Mouse (Mus musculus) hindbrain, embryonic 12.5 days (tissue): ENCODE measurements around the gene Ulk4. TPM values are rescaled to one million over a fixed set of nuclear protein-coding genes. Genes with fewer than 3 reads are reported as not detected.
"Not testable (repeated sequence)": the region's sequence is repeated elsewhere in the genome, so short reads cannot be mapped to it uniquely, and the experiment has no call there.

Experiments
- ATAC-seq: fragments of 200-750 bp; cut with Nextera tagmentation; 2 replicates; pipeline ENCODE4 v1.8.0; 2017; ENCODE audit warnings: moderate TSS enrichment; ENCODE audit not compliant: low FRiP score
- H3K27ac ChIP-seq: fragments of 300-500 bp; sonication (generic); 2 replicates; pipeline ENCODE4 v1.5.1; 2016; ENCODE audit warnings: mild to moderate bottlenecking
- H3K27me3 ChIP-seq: fragments of 300-500 bp; sonication (generic); 2 replicates; pipeline ENCODE4 v1.6.1; 2016; ENCODE audit warnings: mild to moderate bottlenecking
- H3K36me3 ChIP-seq: fragments of 300-500 bp; sonication (generic); 2 replicates; pipeline ENCODE4 v1.6.1; 2016; ENCODE audit warnings: mild to moderate bottlenecking
- H3K4me1 ChIP-seq: fragments of 300-500 bp; sonication (generic); 2 replicates; pipeline ENCODE4 v1.6.1; 2016
- H3K4me2 ChIP-seq: fragments of 300-500 bp; sonication (generic); replicated peaks from 2 replicates; pipeline ENCODE4 v1.6.1; 2016; ENCODE audit warnings: mild to moderate bottlenecking
- H3K4me3 ChIP-seq: fragments of 300-500 bp; sonication (generic); 2 replicates; pipeline ENCODE4 v1.5.1; 2016; ENCODE audit warnings: mild to moderate bottlenecking
- H3K9ac ChIP-seq: fragments of 300-500 bp; sonication (generic); 2 replicates; pipeline ENCODE4 v1.6.1; 2016; ENCODE audit warnings: mild to moderate bottlenecking, moderate library complexity
- H3K9me3 ChIP-seq: fragments of 300-500 bp; sonication (generic); replicated peaks from 2 replicates; pipeline ENCODE4 v1.6.1; 2016; ENCODE audit warnings: mild to moderate bottlenecking
- WGBS: fragments of 180-500 bp; shearing (Covaris S2); methylation state at CpG from one replicate; pipeline ENCODE4 v1.1.7; 2016; 5-methylcytosine and 5-hydroxymethylcytosine counted together
- polyA plus RNA-seq: library from polyadenylated mRNA; unstranded; fragments of >200 nt; fragmentation: Nextera tagmentation; extraction: Ambion mirVana; gene quantifications from 2 replicates; pipeline ENCODE4 v1.2.1, GENCODE M21; 2016

Ulk4 gene
- polyA plus RNA-seq, 1 experiment from 2014 or later = 164 TPM

DNA sequence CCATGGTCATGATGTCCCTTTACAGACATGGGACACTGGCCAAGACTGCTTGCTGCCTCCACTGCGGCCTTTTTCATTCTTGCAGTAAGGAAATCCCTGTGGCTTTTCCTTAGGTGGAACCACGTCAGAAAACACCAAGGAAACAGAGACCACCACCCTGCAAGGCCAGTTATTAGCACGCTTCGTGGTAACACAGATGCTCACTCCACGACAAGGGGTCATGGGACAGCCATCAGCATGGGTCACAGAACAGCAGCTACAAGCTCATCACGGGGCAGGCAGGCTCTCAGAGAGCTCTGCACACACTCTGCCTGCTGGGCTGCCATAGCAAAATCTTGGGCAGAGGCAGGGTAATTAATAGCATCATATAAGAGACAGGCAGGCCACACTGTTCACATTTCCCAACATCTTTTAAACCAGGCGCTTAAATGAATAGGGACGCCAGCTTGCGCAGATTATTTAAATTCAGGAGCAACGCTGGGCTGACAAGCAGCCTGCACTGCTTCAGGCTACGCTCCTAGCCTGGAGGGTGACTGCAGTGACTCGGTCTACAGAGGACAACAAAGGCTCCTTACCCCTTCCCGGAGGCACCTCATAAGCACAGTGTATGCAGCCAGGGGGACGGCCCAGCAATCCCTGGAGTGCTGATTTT is 72.7 kb downstream of the Ulk4 start:
- H3K27ac ChIP-seq = peak overlapping the region; percentile 48; the same call in 1 of the 2 replicates
- H3K9ac ChIP-seq = no peak overlapping the region
- 64% methylated on average over 14 of the region's 14 CpGs for WGBS
- ATAC-seq = no peak
- no peak overlapping the region for H3K4me2 ChIP-seq
- no peak overlapping the region for H3K4me3 ChIP-seq
- no peaks in the 10 kb centered on the region for H3K9me3 ChIP-seq
- H3K4me1 ChIP-seq = peaks cover 13% of the 10 kb centered on the region; the same call in 1 of the 2 replicates
- H3K27me3 ChIP-seq = no peaks in the 10 kb centered on the region
- H3K36me3 ChIP-seq = 0 out of 2 replicates have a peak, but pooled peaks cover 4% of the 10 kb centered on the region

DNA sequence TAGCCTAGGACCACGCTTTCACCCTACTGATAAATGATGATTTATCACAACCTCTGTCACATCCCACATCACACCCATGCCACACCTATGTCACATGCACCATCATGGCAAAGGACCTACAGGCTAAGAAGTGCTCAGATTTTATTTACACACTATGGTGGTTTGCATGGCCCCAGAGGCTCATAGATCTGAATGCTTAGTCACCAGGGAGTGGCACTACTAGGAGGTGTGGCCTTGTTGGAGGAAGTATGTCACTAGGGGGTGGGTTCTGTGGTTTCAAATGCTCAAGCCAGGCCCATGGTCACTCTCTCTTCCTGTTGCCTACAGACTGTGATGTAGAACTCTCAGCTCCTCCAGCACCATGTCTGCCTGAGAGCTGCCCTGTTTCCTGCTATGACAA is 73.3 kb downstream of the Ulk4 start:
- H3K27ac ChIP-seq = no peak overlapping the region
- H3K9me3 ChIP-seq = no peaks in the 10 kb centered on the region
- no peak overlapping the region for H3K9ac ChIP-seq
- H3K4me2 ChIP-seq = no peak overlapping the region
- ATAC-seq = no peak
- peaks cover 13% of the 10 kb centered on the region; the same call in 1 of the 2 replicates for H3K4me1 ChIP-seq
- WGBS = 100% methylated on average over 1 of the region's 1 CpGs
- no peak overlapping the region for H3K4me3 ChIP-seq
- H3K27me3 ChIP-seq = no peaks in the 10 kb centered on the region
- 0 out of 2 replicates have a peak, but pooled peaks cover under 1% of the 10 kb centered on the region for H3K36me3 ChIP-seq

- not testable (repeated sequence) for H3K27me3 ChIP-seq, H3K9ac ChIP-seq, H3K27ac ChIP-seq, H3K36me3 ChIP-seq, H3K4me1 ChIP-seq, ATAC-seq, H3K4me3 ChIP-seq, H3K4me2 ChIP-seq
- 92% methylated on average over 5 of the region's 5 CpGs for WGBS
- H3K9me3 ChIP-seq = peaks cover 12% of the 10 kb centered on the region
These were observed 77.8 kb downstream of the Ulk4 start for GRCm38 (mm10) chr9:121199146-121199685.

GRCm38 (mm10) chr9:121196473-121196872 is 80.5 kb downstream of the Ulk4 start:
- WGBS = 92% methylated on average over 9 of the region's 9 CpGs
- no peak overlapping the region for H3K27ac ChIP-seq

GRCm38 (mm10) chr9:121195106-121195505 is 81.9 kb downstream of the Ulk4 start:
- Histone ChIP-seq H3K4me2 (no peak overlapping the region), H3K9me3 (peaks cover 35% of the 10 kb centered on the region), H3K4me1 (no peaks in the 10 kb centered on the region), H3K27ac (no peak overlapping the region), H3K27me3 (no peaks in the 10 kb centered on the region), H3K4me3 (no peak overlapping the region), H3K36me3 (0 out of 2 replicates have a peak, but pooled peaks cover 13% of the 10 kb centered on the region), H3K9ac (no peak overlapping the region)
- no peak for ATAC-seq
- WGBS = 92% methylated on average over 4 of the region's 4 CpGs

More at GRCm38 (mm10) chr9:121196473-121196872, 80.5 kb downstream of the Ulk4 start:
- Histone ChIP-seq H3K36me3 (0 out of 2 replicates have a peak, but pooled peaks cover 13% of the 10 kb centered on the region), H3K9ac (no peak overlapping the region), H3K27me3 (no peaks in the 10 kb centered on the region), H3K4me1 (no peaks in the 10 kb centered on the region), H3K4me3 (no peak overlapping the region), H3K4me2 (no peak overlapping the region), H3K9me3 (peaks cover 35% of the 10 kb centered on the region)
- ATAC-seq = no peak

DNA sequence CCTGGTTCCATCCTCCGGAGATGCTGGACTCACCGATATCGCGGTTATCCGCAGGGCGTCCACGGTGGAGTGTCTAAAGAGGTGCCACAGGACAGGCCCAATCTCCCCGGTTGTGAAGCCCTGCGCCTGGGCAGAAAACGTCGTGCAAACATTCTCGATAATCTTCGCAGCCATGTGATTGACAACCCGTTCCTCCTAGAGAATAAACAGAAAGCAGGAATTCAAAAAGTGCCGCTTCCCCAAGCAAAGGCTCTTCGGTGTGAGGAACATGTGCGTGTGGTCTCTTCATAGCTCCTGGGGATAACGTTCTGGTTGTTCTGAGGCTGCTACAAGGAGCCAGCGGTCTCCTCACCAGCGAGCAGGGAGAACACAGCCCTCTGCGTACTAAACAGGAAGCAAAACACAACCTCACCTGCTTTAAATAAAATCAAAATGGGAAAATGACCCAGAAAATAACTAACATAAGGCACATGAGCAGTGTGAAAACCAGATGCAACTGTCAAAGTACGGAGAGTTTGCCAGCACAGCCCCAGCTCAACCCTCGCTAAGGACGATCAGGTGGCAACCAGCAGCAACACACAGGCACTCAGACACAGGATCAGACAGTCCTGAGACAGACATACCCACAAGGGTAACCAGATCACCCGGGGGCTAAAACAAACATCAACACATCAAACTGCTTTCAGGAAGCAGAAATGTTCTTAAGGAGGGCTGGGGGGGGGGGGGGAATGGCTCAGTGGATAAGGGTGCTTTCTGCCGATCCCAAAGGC is 84.2 kb downstream of the Ulk4 start:
- H3K9me3 ChIP-seq = peaks cover 35% of the 10 kb centered on the region
- 0 out of 2 replicates have a peak, but pooled peaks cover 13% of the 10 kb centered on the region for H3K36me3 ChIP-seq
- H3K4me3 ChIP-seq = no peak overlapping the region
- ATAC-seq = no peak
- 93% methylated on average over 26 of the region's 26 CpGs for WGBS
- no peaks in the 10 kb centered on the region for H3K4me1 ChIP-seq
- no peaks in the 10 kb centered on the region for H3K27me3 ChIP-seq
- H3K27ac ChIP-seq = no peak overlapping the region
- H3K4me2 ChIP-seq = no peak overlapping the region
- H3K9ac ChIP-seq = no peak overlapping the region

GRCm38 (mm10) chr9:121187811-121188210 is 89.2 kb downstream of the Ulk4 start:
- peaks cover 13% of the 10 kb centered on the region; the same call in 1 of the 2 replicates for H3K36me3 ChIP-seq
- H3K27ac ChIP-seq = no peak overlapping the region
- H3K4me2 ChIP-seq = no peak overlapping the region
- no peak overlapping the region for H3K9ac ChIP-seq
- H3K4me1 ChIP-seq = no peaks in the 10 kb centered on the region
- WGBS = 86% methylated on average over 8 of the region's 8 CpGs
- ATAC-seq = no peak
- H3K27me3 ChIP-seq = no peaks in the 10 kb centered on the region
- H3K4me3 ChIP-seq = no peak overlapping the region
- H3K9me3 ChIP-seq = peaks cover 9% of the 10 kb centered on the region; the same call in 1 of the 2 replicates

DNA sequence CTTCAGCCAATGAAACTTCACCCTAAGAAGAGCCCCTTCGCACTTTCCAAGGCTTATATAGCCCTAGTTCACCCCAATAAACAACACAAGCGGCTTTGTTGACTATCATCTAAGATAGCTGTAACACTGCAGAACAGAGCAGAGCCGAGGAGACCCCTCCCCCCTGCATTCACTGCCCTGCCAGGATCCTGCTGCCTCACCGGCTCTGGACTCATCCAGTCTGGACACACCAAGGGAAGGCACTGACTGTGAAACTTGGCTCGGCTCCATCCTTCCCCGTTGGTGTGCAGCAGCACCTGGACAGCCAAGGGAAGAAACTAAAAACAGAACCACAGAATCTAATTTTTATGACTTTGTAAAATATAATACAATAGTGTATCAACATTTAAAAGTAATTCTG is 91.2 kb downstream of the Ulk4 start:
- H3K4me3 ChIP-seq = no peak overlapping the region
- no peak for ATAC-seq
- no peak overlapping the region for H3K4me2 ChIP-seq
- no peaks in the 10 kb centered on the region for H3K27me3 ChIP-seq
- H3K9ac ChIP-seq = no peak overlapping the region
- WGBS = 71% methylated on average over 6 of the region's 6 CpGs
- no peaks in the 10 kb centered on the region for H3K4me1 ChIP-seq
- H3K27ac ChIP-seq = no peak overlapping the region
- H3K9me3 ChIP-seq = no peaks in the 10 kb centered on the region
- peaks cover 6% of the 10 kb centered on the region; the same call in 1 of the 2 replicates for H3K36me3 ChIP-seq

DNA sequence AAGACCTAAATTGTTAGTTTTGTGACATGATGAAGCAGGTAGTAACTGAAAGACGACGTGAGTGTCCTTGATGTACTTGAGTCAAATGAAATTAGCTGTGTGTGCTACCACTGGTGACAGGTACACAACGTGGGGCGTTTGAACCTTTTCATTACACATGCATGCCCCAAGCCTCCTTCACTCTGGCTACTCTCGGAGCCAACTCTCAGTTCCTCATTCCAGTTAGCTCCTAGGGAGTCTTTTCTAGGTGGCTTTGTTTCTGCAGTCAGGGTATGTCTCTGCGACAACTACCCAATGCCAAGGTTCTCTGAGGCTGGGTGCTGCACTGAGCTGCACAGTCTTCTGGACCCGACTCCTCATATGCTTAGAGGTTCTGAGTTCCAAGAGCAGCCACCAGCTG is 100.6 kb downstream of the Ulk4 start:
- no peak overlapping the region for H3K9ac ChIP-seq
- H3K27me3 ChIP-seq = no peaks in the 10 kb centered on the region
- no peak overlapping the region for H3K4me3 ChIP-seq
- H3K4me2 ChIP-seq = no peak overlapping the region
- H3K36me3 ChIP-seq = 0 out of 2 replicates have a peak, but pooled peaks cover 7% of the 10 kb centered on the region
- no peak for ATAC-seq
- peaks cover 8% of the 10 kb centered on the region; the same call in 1 of the 2 replicates for H3K9me3 ChIP-seq
- 96% methylated on average over 7 of the region's 7 CpGs for WGBS
- H3K27ac ChIP-seq = no peak overlapping the region
- H3K4me1 ChIP-seq = no peaks in the 10 kb centered on the region

DNA sequence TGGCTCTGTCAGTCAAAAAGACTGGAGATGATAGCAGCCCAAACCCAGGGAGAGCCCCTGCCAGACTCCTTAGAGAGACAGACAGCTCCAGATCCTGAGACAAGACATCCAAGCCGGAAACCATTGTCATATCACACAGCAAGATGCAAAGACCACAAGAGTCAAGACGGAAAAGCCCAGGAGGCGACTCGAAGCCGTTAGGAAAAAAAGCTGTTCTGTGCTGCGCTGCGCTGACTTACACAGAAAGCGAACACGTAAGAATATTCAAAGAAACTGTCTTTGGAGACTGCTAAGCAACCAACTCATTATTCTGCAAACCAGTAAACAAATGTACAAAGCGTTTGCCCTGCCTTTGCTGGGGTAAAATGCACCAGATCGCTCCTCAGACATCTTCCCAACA is 101.8 kb downstream of the Ulk4 start:
- 85% methylated on average over 11 of the region's 11 CpGs for WGBS

GRCm38 (mm10) chr9:121172123-121172522 is 104.9 kb downstream of the Ulk4 start:
- no peak overlapping the region for H3K9ac ChIP-seq
- 92% methylated on average over 6 of the region's 6 CpGs for WGBS
- ATAC-seq = no peak

More for the DNA sequence above, 101.8 kb downstream of the Ulk4 start:
- no peak overlapping the region for H3K9ac ChIP-seq
- no peak overlapping the region for H3K4me2 ChIP-seq
- no peaks in the 10 kb centered on the region; the same call in 1 of the 2 replicates for H3K4me1 ChIP-seq
- H3K4me3 ChIP-seq = no peak overlapping the region
- no peaks in the 10 kb centered on the region for H3K27me3 ChIP-seq
- H3K36me3 ChIP-seq = 0 out of 2 replicates have a peak, but pooled peaks cover 7% of the 10 kb centered on the region
- no peak for ATAC-seq
- H3K27ac ChIP-seq = no peak overlapping the region
- peaks cover 8% of the 10 kb centered on the region; the same call in 1 of the 2 replicates for H3K9me3 ChIP-seq

DNA sequence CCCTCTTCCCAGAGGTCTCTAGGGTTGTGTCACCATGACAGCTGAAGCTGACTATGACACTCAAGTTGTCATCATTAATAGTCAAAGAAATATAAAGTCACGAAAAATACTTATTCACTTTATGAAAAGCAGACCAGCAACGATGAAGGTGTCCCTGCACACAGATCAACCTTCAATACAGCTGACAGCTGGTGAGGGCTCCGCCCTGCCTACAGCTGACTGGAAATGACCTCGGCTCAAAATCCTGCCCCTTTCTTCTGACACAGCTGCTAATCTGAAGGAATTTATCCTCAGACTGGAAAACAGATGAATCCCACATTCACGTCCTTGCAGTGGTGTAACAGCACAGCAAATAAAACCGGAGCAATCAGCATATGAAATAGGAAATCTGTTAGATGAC is 105.4 kb downstream of the Ulk4 start:
- H3K9ac ChIP-seq = no peak overlapping the region
- no peaks in the 10 kb centered on the region; the same call in 1 of the 2 replicates for H3K4me1 ChIP-seq
- no peak overlapping the region for H3K27ac ChIP-seq
- no peak for ATAC-seq
- no peak overlapping the region for H3K4me3 ChIP-seq
- 87% methylated on average over 6 of the region's 6 CpGs for WGBS
- no peak overlapping the region for H3K4me2 ChIP-seq
- no peaks in the 10 kb centered on the region for H3K9me3 ChIP-seq
- H3K27me3 ChIP-seq = no peaks in the 10 kb centered on the region
- no peaks in the 10 kb centered on the region for H3K36me3 ChIP-seq

More at GRCm38 (mm10) chr9:121172123-121172522, 104.9 kb downstream of the Ulk4 start:
- no peaks in the 10 kb centered on the region for H3K27me3 ChIP-seq
- H3K9me3 ChIP-seq = no peaks in the 10 kb centered on the region
- no peak overlapping the region for H3K4me3 ChIP-seq
- no peak overlapping the region for H3K27ac ChIP-seq
- H3K4me1 ChIP-seq = no peaks in the 10 kb centered on the region; the same call in 1 of the 2 replicates
- H3K36me3 ChIP-seq = no peaks in the 10 kb centered on the region
- H3K4me2 ChIP-seq = no peak overlapping the region
